Mouse (Mus musculus): ENCODE results near the gene Sim2. TPM values are rescaled to one million over a fixed set of nuclear protein-coding genes. Genes with fewer than 3 reads are reported as not detected.

Sim2 gene
- polyA plus RNA-seq, 1 experiment = 8.6 TPM

GRCm38 (mm10) chr16:94125172-94125981 lies 40.6 kb downstream of the Sim2 start:
- Histone ChIP-seq H3ac (ENCODE audit: control insufficient read depth, insufficient read length) (no peak overlapping the region), H3K36me3 (ENCODE audit: control insufficient read depth, insufficient read depth) (no peaks in the 10 kb centered on the region), H3K4me2 (ENCODE audit: low read depth) (no peak overlapping the region), H3K27me3 (ENCODE audit: control insufficient read depth, insufficient read depth, insufficient read length) (no peaks in the 10 kb centered on the region), H3K4me3 (no peak overlapping the region), H3K79me2 (ENCODE audit: control insufficient read depth, insufficient read depth) (no peaks in the 10 kb centered on the region)
- TF ChIP-seq USF1 (IDR thresholded peaks at IDR 0.05; ENCODE audit: low read depth) (no peak), MYOG (IDR thresholded peaks at IDR 0.05; ENCODE audit: control insufficient read depth in 1 of 3, insufficient read depth in 1 of 3, insufficient read length in 2 of 3, low read depth in 2 of 3) (no peak), POLR2A (IDR thresholded peaks at IDR 0.05; ENCODE audit: insufficient read length, low read depth) (no peak), MAX (IDR thresholded peaks at IDR 0.05; ENCODE audit: low read depth) (no peak), POLR2AphosphoS2 (IDR thresholded peaks at IDR 0.05; ENCODE audit: insufficient read length, low read depth) (no peak), MYOD1 (IDR thresholded peaks at IDR 0.05; ENCODE audit: control insufficient read depth in 1 of 3, insufficient read length in 2 of 3, low read depth in 2 of 3) (no peak), E2F4 (IDR thresholded peaks at IDR 0.05; ENCODE audit: insufficient read depth) (no peak), TCF3 (IDR thresholded peaks at IDR 0.05; ENCODE audit: insufficient read length, low read depth) (no peak), CEBPB (IDR thresholded peaks at IDR 0.05; ENCODE audit: insufficient read depth, poor library complexity, severe bottlenecking) (no peak), TCF12 (IDR thresholded peaks at IDR 0.05; ENCODE audit: insufficient read depth, poor library complexity, severe bottlenecking) (no peak), SRF (IDR thresholded peaks at IDR 0.05; ENCODE audit: control insufficient read depth, insufficient read length, low read depth) (no peak), REST (IDR thresholded peaks at IDR 0.05; ENCODE audit: insufficient read depth, insufficient read length) (no peak)

GRCm38 (mm10) chr16:94126200-94126599 lies 41.5 kb downstream of the Sim2 start:
- Histone ChIP-seq H3K36me3 (ENCODE audit: control insufficient read depth, insufficient read depth) (no peaks in the 10 kb centered on the region), H3K4me2 (ENCODE audit: low read depth) (no peak overlapping the region), H3K27me3 (ENCODE audit: control insufficient read depth, insufficient read depth, insufficient read length) (no peaks in the 10 kb centered on the region), H3K79me2 (ENCODE audit: control insufficient read depth, insufficient read depth) (no peaks in the 10 kb centered on the region), H3ac (ENCODE audit: control insufficient read depth, insufficient read length) (no peak overlapping the region), H3K4me3 (no peak overlapping the region)
- TF ChIP-seq POLR2A (IDR thresholded peaks at IDR 0.05; ENCODE audit: insufficient read length, low read depth) (no peak), USF1 (IDR thresholded peaks at IDR 0.05; ENCODE audit: low read depth) (no peak), TCF12 (IDR thresholded peaks at IDR 0.05; ENCODE audit: insufficient read depth, poor library complexity, severe bottlenecking) (no peak), E2F4 (IDR thresholded peaks at IDR 0.05; ENCODE audit: insufficient read depth) (no peak), SRF (IDR thresholded peaks at IDR 0.05; ENCODE audit: control insufficient read depth, insufficient read length, low read depth) (no peak), POLR2AphosphoS2 (IDR thresholded peaks at IDR 0.05; ENCODE audit: insufficient read length, low read depth) (no peak), REST (IDR thresholded peaks at IDR 0.05; ENCODE audit: insufficient read depth, insufficient read length) (no peak), MYOD1 (IDR thresholded peaks at IDR 0.05; ENCODE audit: control insufficient read depth in 1 of 3, insufficient read length in 2 of 3, low read depth in 2 of 3) (no peak), MYOG (IDR thresholded peaks at IDR 0.05; ENCODE audit: control insufficient read depth in 1 of 3, insufficient read depth in 1 of 3, insufficient read length in 2 of 3, low read depth in 2 of 3) (no peak), TCF3 (IDR thresholded peaks at IDR 0.05; ENCODE audit: insufficient read length, low read depth) (no peak), MAX (IDR thresholded peaks at IDR 0.05; ENCODE audit: low read depth) (no peak), CEBPB (IDR thresholded peaks at IDR 0.05; ENCODE audit: insufficient read depth, poor library complexity, severe bottlenecking) (no peak)

- no peaks in the 10 kb centered on the region for H3K79me2 ChIP-seq (ENCODE audit: control insufficient read depth, insufficient read depth)
- no peak overlapping the region for H3K4me3 ChIP-seq
- TF ChIP-seq TCF12 (IDR thresholded peaks at IDR 0.05; ENCODE audit: insufficient read depth, poor library complexity, severe bottlenecking) (no peak), CEBPB (IDR thresholded peaks at IDR 0.05; ENCODE audit: insufficient read depth, poor library complexity, severe bottlenecking) (no peak), POLR2AphosphoS2 (IDR thresholded peaks at IDR 0.05; ENCODE audit: insufficient read length, low read depth) (no peak), MYOG (IDR thresholded peaks at IDR 0.05; ENCODE audit: control insufficient read depth in 1 of 3, insufficient read depth in 1 of 3, insufficient read length in 2 of 3, low read depth in 2 of 3) (no peak), POLR2A (IDR thresholded peaks at IDR 0.05; ENCODE audit: insufficient read length, low read depth) (no peak), MYOD1 (IDR thresholded peaks at IDR 0.05; ENCODE audit: control insufficient read depth in 1 of 3, insufficient read length in 2 of 3, low read depth in 2 of 3) (no peak), MAX (IDR thresholded peaks at IDR 0.05; ENCODE audit: low read depth) (no peak), E2F4 (IDR thresholded peaks at IDR 0.05; ENCODE audit: insufficient read depth) (no peak), SRF (IDR thresholded peaks at IDR 0.05; ENCODE audit: control insufficient read depth, insufficient read length, low read depth) (no peak), REST (IDR thresholded peaks at IDR 0.05; ENCODE audit: insufficient read depth, insufficient read length) (no peak), TCF3 (IDR thresholded peaks at IDR 0.05; ENCODE audit: insufficient read length, low read depth) (no peak), USF1 (IDR thresholded peaks at IDR 0.05; ENCODE audit: low read depth) (no peak)
- H3K36me3 ChIP-seq (ENCODE audit: control insufficient read depth, insufficient read depth) = no peaks in the 10 kb centered on the region
- H3K27me3 ChIP-seq (ENCODE audit: control insufficient read depth, insufficient read depth, insufficient read length) = no peaks in the 10 kb centered on the region
- H3ac ChIP-seq (ENCODE audit: control insufficient read depth, insufficient read length) = no peak overlapping the region
- no peak overlapping the region for H3K4me2 ChIP-seq (ENCODE audit: low read depth)
These were observed 43.6 kb downstream of the Sim2 start for GRCm38 (mm10) chr16:94128236-94128835.

GRCm38 (mm10) chr16:94134218-94134617 lies 49.5 kb downstream of the Sim2 start:
- Histone ChIP-seq H3K4me2 (ENCODE audit: low read depth) (no peak overlapping the region), H3K27me3 (ENCODE audit: control insufficient read depth, insufficient read depth, insufficient read length) (no peaks in the 10 kb centered on the region), H3K4me3 (no peak overlapping the region), H3K79me2 (ENCODE audit: control insufficient read depth, insufficient read depth) (no peaks in the 10 kb centered on the region), H3K36me3 (ENCODE audit: control insufficient read depth, insufficient read depth) (no peaks in the 10 kb centered on the region), H3ac (ENCODE audit: control insufficient read depth, insufficient read length) (no peak overlapping the region)
- no peak for TF ChIP-seq MYOD1 (IDR thresholded peaks at IDR 0.05; ENCODE audit: control insufficient read depth in 1 of 3, insufficient read length in 2 of 3, low read depth in 2 of 3)
- no peak for TF ChIP-seq POLR2A (IDR thresholded peaks at IDR 0.05; ENCODE audit: insufficient read length, low read depth)
- no peak for TF ChIP-seq CEBPB (IDR thresholded peaks at IDR 0.05; ENCODE audit: insufficient read depth, poor library complexity, severe bottlenecking)
- TF ChIP-seq TCF12 (IDR thresholded peaks at IDR 0.05; ENCODE audit: insufficient read depth, poor library complexity, severe bottlenecking) = no peak
- no peak for TF ChIP-seq E2F4 (IDR thresholded peaks at IDR 0.05; ENCODE audit: insufficient read depth)
- TF ChIP-seq POLR2AphosphoS2 (IDR thresholded peaks at IDR 0.05; ENCODE audit: insufficient read length, low read depth) = no peak
- TF ChIP-seq TCF3 (IDR thresholded peaks at IDR 0.05; ENCODE audit: insufficient read length, low read depth) = no peak
- TF ChIP-seq MYOG (IDR thresholded peaks at IDR 0.05; ENCODE audit: control insufficient read depth in 1 of 3, insufficient read depth in 1 of 3, insufficient read length in 2 of 3, low read depth in 2 of 3) = no peak
- no peak for TF ChIP-seq REST (IDR thresholded peaks at IDR 0.05; ENCODE audit: insufficient read depth, insufficient read length)
- TF ChIP-seq SRF (IDR thresholded peaks at IDR 0.05; ENCODE audit: control insufficient read depth, insufficient read length, low read depth) = no peak
- TF ChIP-seq MAX (IDR thresholded peaks at IDR 0.05; ENCODE audit: low read depth) = no peak
- TF ChIP-seq USF1 (IDR thresholded peaks at IDR 0.05; ENCODE audit: low read depth) = no peak

Measured in myocyte (in vitro differentiated cells).